In the genomic region with DNA sequence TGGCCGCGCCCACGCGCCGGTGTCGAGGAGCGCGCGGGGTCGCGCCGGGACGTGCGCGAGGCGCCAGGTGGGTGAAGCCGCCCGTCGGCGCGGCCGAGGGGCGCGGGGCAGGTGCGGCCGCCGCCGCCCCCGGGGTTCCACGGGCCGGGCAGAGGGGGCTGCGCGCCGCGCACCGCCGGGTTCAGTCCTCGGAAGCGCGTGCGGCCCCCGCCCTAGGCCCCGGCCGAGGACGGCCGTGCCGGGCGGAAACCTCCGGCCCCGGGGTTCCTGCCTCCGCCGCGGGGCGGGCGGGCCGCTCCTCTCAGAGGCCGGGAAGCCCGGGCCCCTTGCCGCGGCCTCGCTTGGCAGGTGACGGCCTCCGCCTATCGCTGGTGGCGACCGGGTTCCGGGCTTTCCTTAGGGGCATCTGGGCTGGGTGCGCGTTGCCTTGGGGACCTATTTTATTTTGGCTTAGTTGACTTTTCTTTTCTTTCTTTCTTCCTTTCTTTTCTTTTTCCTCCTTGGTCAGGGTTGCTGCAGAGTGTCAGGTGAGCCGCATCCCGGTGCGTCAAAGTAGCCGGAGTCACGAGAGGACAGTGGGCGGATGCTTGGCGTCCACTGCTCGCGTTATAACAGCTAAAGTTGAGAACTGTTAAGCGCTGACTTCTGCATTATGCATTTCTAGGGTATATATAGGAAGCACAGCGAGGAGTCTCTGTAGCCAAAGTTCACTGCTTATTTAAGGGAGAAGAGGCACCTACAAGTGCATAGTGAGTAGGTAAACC, we compare ENCODE assay signal across 8 mouse cellular contexts. TPM values are rescaled to one million over a fixed set of nuclear protein-coding genes. Genes with fewer than 3 reads are reported as not detected.
A peak's percentile ranks its signal among the peaks of the same experiment; 100 is the strongest.
DNase-seq lines count a peak whose midpoint lies in the region; ATAC-seq lines count a peak whose summit lies in the region.

No protein-coding gene starts in this region.

- H3K9ac ChIP-seq in forebrain, embryonic 16.5 days (replicated peaks; ENCODE audit: low read depth, low read length) = peak overlapping the region; percentile 83
- peak overlapping the region; percentile 87 for H3K9ac ChIP-seq in hindbrain, embryonic 13.5 days

- WGBS in forebrain, embryonic 16.5 days = 2% methylated on average over 59 of the region's 80 CpGs
- WGBS in hindbrain, embryonic 13.5 days = under 1% methylated on average over 46 of the region's 80 CpGs
- 1% methylated on average over 67 of the region's 80 CpGs for WGBS in limb, embryonic 10.5 days
- WGBS in midbrain, embryonic 10.5 days = 1% methylated on average over 79 of the region's 80 CpGs

- peak; percentile 68 for DNase-seq in NIH3T3 (ENCODE audit: low read depth)
- DNase-seq in cerebellum, adult 18-20 months = peak; percentile 43 to 63
- DNase-seq in limb, embryonic 10.5 days (ENCODE audit: low spot score) = peak; percentile 63
- peak; percentile 48 for DNase-seq in midbrain, embryonic 10.5 days (ENCODE audit: low spot score)
- DNase-seq in right cerebral cortex, postnatal 4 days = peak; percentile 38
- DNase-seq in urinary bladder, postnatal 4 days (ENCODE audit: low spot score in 2 of 2) = peak; percentile 47 to 63

- H3K9me3 ChIP-seq in forebrain, embryonic 16.5 days (ENCODE audit: control insufficient read depth, low read length) = no peaks in the 10 kb centered on the region
- H3K9me3 ChIP-seq in hindbrain, embryonic 13.5 days = no peaks in the 10 kb centered on the region
- no peaks in the 10 kb centered on the region for H3K9me3 ChIP-seq in limb, embryonic 10.5 days (replicated peaks)
- H3K9me3 ChIP-seq in midbrain, embryonic 10.5 days (replicated peaks) = no peaks in the 10 kb centered on the region

- peak overlapping the region; percentile 91 for H3K4me3 ChIP-seq in forebrain, embryonic 16.5 days (replicated peaks; ENCODE audit: low read length)
- peak overlapping the region; percentile 85 for H3K4me3 ChIP-seq in hindbrain, embryonic 13.5 days
- H3K4me3 ChIP-seq in limb, embryonic 10.5 days = peak overlapping the region; percentile 92
- peak overlapping the region; percentile 82 for H3K4me3 ChIP-seq in midbrain, embryonic 10.5 days

- H3K4me2 ChIP-seq in forebrain, embryonic 16.5 days (ENCODE audit: low read length) = peak overlapping the region; percentile 90
- peak overlapping the region; percentile 77 for H3K4me2 ChIP-seq in hindbrain, embryonic 13.5 days

- no peak overlapping the region for H3K27ac ChIP-seq in forebrain, embryonic 16.5 days (ENCODE audit: low read length)
- peak overlapping the region; percentile 70 for H3K27ac ChIP-seq in hindbrain, embryonic 13.5 days
- H3K27ac ChIP-seq in limb, embryonic 10.5 days = peak overlapping the region; percentile 90
- peak overlapping the region; percentile 89 for H3K27ac ChIP-seq in midbrain, embryonic 10.5 days (replicated peaks)

- H3K27me3 ChIP-seq in forebrain, embryonic 16.5 days (replicated peaks; ENCODE audit: control insufficient read depth, insufficient read depth, low read length) = no peaks in the 10 kb centered on the region
- H3K27me3 ChIP-seq in hindbrain, embryonic 13.5 days = peaks cover 9% of the 10 kb centered on the region; the same call in 1 of the 2 replicates
- H3K27me3 ChIP-seq in limb, embryonic 10.5 days (ENCODE audit: low read depth, poor library complexity, severe bottlenecking) = peaks cover 8% of the 10 kb centered on the region
- peaks cover 22% of the 10 kb centered on the region for H3K27me3 ChIP-seq in midbrain, embryonic 10.5 days (ENCODE audit: low read depth, poor library complexity, severe bottlenecking)

- peaks cover 7% of the 10 kb centered on the region for H3K4me1 ChIP-seq in forebrain, embryonic 16.5 days (replicated peaks; ENCODE audit: control insufficient read depth, insufficient read depth, low read length)
- peaks cover 14% of the 10 kb centered on the region for H3K4me1 ChIP-seq in hindbrain, embryonic 13.5 days (replicated peaks)
- H3K4me1 ChIP-seq in limb, embryonic 10.5 days = peaks cover 13% of the 10 kb centered on the region; the same call in 1 of the 2 replicates
- H3K4me1 ChIP-seq in midbrain, embryonic 10.5 days = peaks cover 17% of the 10 kb centered on the region

- ATAC-seq in forebrain, embryonic 16.5 days = peak; percentile 64
- ATAC-seq in hindbrain, embryonic 13.5 days (ENCODE audit: low FRiP score) = peak; percentile 84

- no peaks in the 10 kb centered on the region for H3K36me3 ChIP-seq in forebrain, embryonic 16.5 days (ENCODE audit: control insufficient read depth, insufficient read depth)
- H3K36me3 ChIP-seq in hindbrain, embryonic 13.5 days = no peaks in the 10 kb centered on the region
- no peaks in the 10 kb centered on the region for H3K36me3 ChIP-seq in limb, embryonic 10.5 days
- no peaks in the 10 kb centered on the region for H3K36me3 ChIP-seq in midbrain, embryonic 10.5 days

RNA-seq across cellular contexts. Expression of gene Gm3625, which starts 0.6 kb away (rescaled TPM):
- polyA plus RNA-seq in forebrain, embryonic 16.5 days (2015; fragmentation: Nextera tagmentation; extraction: Ambion mirVana) = not detected in 2 replicates
- polyA plus RNA-seq in hindbrain, embryonic 13.5 days (2015; fragmentation: Nextera tagmentation; extraction: Ambion mirVana) = not detected in 2 replicates
- polyA plus RNA-seq in limb, embryonic 10.5 days (2016; fragmentation: Nextera tagmentation; extraction: Ambion mirVana) = not detected in 2 replicates
- polyA plus RNA-seq in midbrain, embryonic 10.5 days (2016; fragmentation: Nextera tagmentation; extraction: Ambion mirVana) = not detected in 2 replicates

RNA-seq across cellular contexts. Expression of gene Itsn2, which starts 0.9 kb away (rescaled TPM):
- polyA plus RNA-seq in forebrain, embryonic 16.5 days (2015; fragmentation: Nextera tagmentation; extraction: Ambion mirVana) = 21.4 and 24.9 TPM in 2 replicates
- polyA plus RNA-seq in hindbrain, embryonic 13.5 days (2015; fragmentation: Nextera tagmentation; extraction: Ambion mirVana) = 16.2 and 16.6 TPM in 2 replicates
- polyA plus RNA-seq in limb, embryonic 10.5 days (2016; fragmentation: Nextera tagmentation; extraction: Ambion mirVana) = 17.4 and 20.0 TPM in 2 replicates
- 12.3 and 13.3 TPM in 2 replicates for polyA plus RNA-seq in midbrain, embryonic 10.5 days (2016; fragmentation: Nextera tagmentation; extraction: Ambion mirVana)
